Mouse (Mus musculus) kidney, adult 9 months (tissue): ENCODE data around the gene Ppp1r12b.

Experiments
- DNase-seq: peaks from one replicate; pipeline ENCODE4 v3.0.0; 2022

Ppp1r12b gene

GRCm38 (mm10) chr1:134938233-134938632 is 17.5 kb downstream of the Ppp1r12b start:
- DNase-seq: no peak

DNA sequence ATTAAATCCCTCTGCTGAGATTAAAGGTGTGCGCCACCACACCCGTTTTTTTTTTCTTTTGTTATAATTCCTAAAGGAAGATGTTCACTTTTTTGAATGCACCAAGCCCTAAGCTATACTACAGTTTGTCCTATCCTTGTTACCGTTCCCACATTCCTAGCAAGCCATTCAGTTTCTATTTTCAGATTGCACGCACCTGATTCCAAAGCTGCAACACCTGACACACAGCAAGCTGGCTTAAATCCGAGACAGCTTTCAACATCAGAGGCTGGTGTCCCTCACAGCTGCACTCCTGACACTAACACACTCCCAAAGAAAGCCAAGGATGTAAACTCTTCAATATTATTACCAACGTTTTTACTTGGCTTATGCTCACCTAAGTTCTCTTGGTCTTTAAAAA is 19.4 kb downstream of the Ppp1r12b start:
- no peak for DNase-seq

DNA sequence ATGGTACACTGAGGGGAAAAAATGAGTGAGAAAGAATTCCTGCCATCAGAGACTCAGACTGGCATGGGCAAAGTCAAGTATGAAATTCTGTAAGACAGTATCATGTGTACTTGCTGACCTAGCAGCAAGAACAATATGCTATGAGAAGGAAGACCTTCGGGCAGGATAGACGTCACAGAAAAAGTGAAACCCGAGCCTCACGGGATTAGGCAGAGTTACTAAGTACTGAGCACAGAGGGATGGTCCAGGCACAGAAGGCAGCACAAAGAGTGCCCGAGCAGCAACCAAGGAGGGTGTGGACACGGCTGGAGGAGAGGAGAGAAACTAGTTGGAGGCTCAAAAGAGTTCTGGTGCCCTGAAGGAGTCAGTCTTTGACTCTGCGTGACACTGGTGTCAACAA is 23.3 kb downstream of the Ppp1r12b start:
- no peak for DNase-seq

DNA sequence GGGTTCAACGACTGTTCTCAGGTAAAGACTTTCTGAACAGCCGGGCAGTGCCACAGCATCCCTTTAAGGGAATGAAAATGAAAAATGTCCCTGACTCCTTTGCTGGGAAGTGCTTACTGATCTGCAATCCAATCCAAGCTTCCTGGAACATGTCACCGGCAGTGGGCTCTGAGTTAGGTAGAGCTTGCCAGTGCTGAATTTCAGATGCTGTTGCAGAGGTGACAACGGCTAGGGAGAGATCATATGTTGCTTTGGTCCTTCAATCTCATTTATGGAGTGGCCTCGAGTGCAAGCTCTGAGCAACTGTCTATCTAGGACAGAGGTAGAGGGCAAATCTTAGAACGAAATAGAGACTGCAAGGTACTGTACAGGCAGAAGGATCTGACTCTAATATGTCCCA is 36.7 kb downstream of the Ppp1r12b start:
- no peak for DNase-seq

DNA sequence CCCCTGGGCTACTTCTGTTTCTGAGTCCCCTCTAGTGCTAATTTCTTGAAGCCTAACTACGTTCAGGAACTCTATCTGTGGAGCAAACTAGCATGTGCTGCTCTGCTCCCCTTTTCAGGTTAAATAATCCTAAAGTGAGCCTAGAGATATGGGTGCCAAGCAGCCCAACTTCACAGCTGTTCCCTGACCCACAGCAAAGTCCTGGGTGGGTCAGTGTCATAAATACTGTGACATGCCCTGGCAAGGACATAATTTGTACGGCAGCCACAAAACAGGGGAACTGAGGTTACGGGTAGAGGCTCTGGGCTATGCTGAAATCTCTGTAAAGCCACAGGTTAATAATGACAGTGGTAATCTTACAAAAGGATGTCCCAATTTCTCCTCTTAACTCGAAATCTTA is 40.3 kb downstream of the Ppp1r12b start:
- DNase-seq: no peak

DNA sequence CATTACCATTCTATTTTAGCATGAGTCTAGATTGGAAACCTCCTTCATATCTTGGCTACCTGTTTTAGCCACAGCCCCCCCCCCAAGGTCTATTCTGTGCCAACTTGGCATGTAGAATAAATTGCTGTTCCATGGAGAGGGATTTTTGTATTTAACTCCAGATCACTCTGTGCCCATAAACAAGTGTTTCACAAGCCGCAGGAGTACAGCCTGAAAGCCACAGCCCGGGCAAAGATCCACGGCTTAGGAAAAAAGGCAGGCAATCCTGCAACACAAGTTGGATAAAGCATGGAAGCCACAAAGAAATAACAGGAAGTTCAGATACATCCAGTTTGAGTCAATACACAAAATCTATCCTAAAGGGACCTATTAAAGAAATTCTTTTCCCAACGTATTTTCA is 42.2 kb downstream of the Ppp1r12b start:
- no peak for DNase-seq

DNA sequence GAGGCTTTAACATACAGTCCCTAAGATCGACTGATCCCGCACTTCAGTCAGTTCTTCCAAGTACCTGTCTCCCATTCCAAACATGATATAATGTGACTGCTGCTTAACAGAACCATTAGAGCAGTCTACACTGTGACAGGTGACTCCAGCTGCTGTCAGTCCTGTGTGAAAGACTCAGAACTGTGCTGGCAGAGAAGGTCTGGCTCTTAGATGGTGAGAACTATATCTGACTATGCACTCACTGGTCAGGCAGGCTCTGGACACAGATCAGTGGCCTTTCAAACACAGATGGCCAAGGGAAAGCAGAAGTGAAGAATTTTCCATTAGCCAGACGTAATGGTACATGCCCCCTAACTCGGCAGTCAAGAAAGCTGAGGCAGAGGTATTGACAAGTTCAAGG is 43.9 kb downstream of the Ppp1r12b start:
- no peak for DNase-seq

- DNase-seq: no peak
Measured at GRCm38 (mm10) chr1:134910037-134910436, 45.7 kb downstream of the Ppp1r12b start.

DNA sequence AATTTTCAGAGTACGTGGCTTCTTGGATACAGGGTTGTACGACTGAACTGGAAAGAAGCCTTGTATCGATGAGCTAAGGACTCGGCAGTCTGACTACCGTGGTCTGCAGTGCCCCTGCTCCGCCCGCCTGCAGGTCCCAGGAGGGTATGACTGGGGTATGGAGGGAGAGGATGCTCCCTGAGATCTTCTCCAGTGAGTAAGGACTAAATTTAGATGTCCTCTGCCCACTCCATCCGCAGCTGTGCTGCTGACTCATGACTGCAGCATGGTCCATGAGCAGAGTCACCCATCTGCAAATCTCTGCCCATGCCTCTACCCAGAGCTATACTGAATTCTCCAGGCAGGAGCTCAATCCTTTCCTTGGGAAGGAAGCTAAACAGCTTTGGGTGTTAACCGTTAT is 46.3 kb downstream of the Ppp1r12b start:
- DNase-seq: no peak

- DNase-seq: no peak
Measured at GRCm38 (mm10) chr1:134902051-134902619, 53.6 kb downstream of the Ppp1r12b start.

GRCm38 (mm10) chr1:134896008-134896407 is 59.7 kb downstream of the Ppp1r12b start:
- DNase-seq: no peak

GRCm38 (mm10) chr1:134894803-134895202 is 60.9 kb downstream of the Ppp1r12b start:
- DNase-seq: no peak

DNA sequence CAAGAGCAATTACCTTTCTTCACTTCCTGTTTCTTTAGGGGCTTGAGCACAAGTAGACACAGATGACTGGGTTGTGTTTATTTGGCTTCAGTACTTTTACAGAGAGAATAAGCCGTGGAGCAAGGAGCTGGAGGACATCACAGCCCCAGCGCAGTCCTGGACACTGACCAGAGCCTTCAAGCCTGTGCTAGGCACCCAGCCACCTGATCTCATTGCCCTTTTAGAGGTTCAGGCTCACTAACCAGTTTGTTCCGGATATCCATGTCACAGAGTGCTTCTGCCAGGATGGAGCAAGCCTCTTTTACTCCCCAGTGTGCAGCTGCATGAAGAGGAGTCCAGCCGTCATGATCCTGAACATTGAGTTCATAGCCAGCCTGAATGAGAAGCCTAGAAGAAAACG is 63.8 kb downstream of the Ppp1r12b start:
- DNase-seq: no peak

DNA sequence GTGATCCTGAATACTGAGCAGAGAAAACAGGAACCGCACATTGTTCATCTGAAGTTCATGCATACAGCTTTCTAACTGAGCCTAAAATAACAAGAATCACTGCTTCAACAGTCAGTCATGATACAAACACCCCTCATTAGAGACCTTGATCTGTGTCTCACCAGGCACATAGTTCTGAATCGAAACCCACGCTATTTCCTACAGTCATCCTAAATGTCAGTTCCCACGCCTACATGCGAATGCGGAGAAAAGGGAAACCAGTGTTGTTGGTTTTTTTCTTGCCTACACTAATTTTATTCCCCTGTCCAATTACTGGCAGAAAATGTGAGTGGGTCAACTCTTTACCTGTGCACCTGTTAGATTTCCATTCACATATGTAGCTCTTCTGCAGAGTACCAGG is 66.1 kb downstream of the Ppp1r12b start:
- no peak for DNase-seq

- DNase-seq: no peak
Measured at GRCm38 (mm10) chr1:134875800-134876199, 79.9 kb downstream of the Ppp1r12b start.

- DNase-seq: no peak
Measured at GRCm38 (mm10) chr1:134872678-134873077, 83.1 kb downstream of the Ppp1r12b start.

- DNase-seq: no peak
Measured at GRCm38 (mm10) chr1:134866426-134866825, 89.3 kb downstream of the Ppp1r12b start.

DNA sequence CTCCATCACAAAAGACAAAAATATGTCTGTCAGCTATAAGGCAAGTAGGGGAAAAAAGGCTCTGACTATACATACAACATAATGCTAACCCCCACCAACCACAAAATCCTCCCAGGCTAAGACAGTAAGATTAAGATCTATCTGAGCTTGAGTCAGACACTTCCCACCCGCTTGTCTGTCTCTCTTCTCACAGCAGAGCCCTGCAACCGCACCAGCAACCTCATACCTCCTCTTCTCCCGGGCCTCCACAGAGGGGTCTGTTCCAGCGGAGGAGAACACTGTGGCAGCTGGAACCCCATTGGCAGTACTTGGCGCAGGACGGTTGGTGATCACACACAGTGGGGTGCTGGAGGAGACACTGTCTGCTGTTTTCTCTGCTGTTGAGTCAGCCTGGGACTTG is 90.2 kb downstream of the Ppp1r12b start:
- no peak for DNase-seq

DNA sequence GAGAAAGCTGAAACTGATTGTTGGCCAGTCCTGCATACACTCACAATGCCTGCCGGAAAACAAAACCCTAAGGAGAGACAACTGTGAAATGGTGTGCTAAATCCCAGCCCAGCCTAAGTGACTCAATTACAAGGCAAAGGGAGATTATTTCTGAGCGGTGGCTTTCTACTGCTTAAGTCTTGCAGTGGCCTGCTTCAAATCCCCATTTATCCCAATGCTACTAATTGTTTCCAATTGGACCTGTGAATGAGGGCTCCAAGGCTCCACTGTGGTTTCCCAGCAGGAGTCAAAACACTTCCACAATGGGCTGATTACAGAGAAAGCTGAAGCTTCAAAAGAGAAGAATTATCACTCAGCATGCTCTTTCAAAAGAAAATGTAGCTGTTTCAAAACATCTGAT is 95.2 kb downstream of the Ppp1r12b start:
- DNase-seq: no peak

DNA sequence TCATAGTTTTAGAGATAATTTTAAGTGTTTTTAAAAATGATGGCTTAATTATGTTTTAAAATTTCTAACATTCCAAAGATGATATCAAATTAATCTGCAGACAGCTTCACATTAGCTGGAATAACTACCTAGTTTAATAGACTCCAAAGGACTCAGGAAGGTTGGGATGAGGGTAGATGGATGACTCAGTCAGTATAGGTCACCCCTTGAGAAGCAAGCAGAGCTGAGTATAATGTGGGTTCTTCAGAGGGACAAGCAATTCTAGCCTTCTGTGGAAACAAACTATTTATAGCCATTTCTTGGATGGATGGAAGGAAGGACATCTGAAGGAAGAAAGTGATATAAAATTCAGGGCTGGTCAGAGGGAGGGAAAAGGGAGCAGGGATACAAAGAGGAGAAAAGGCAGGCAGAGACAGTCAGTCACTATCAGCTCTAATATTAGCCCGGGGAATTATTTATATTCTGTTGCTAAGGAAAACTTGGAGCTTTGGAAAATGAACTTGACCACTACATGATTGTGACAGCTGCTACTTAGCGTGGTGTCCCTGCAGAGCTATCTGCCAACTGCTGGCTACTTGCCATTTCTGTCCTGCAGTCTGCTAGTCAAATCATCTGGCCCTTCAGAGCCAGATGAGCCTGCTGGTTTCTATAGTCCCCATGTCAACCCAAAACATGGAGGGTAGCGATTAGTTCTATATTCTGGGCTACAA is 97.2 kb downstream of the Ppp1r12b start:
- DNase-seq: no peak

- DNase-seq: peak; percentile 75
Measured at GRCm38 (mm10) chr1:134854325-134854982, 101.3 kb downstream of the Ppp1r12b start.

GRCm38 (mm10) chr1:134852797-134853196 is 102.9 kb downstream of the Ppp1r12b start:
- DNase-seq: no peak

- DNase-seq: no peak
Measured at GRCm38 (mm10) chr1:134851211-134851610, 104.5 kb downstream of the Ppp1r12b start.

GRCm38 (mm10) chr1:134850361-134850760 is 105.4 kb downstream of the Ppp1r12b start:
- no peak for DNase-seq
